Comparison of ENCODE assay signal across 15 mouse cellular contexts in the genomic region with DNA sequence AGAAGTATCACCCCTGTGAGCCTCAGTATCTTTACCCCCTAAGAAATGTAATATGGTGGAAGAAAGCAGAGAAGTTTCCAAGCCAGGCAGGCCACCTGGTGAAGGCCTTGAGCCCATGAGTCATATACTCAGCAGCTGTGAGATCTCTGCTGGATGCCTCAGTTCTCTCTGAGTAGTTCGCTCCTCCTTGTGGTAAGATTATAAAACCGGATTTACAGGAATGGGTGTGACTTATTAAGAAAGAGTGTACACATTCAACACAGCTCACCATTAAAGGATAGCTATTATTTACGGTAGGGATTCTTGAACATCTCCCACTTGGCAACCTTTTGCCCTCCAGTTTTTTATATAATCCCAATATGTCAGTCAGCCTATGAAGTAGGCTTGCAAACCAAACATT.
DNase-seq lines count a peak whose midpoint lies in the region; ATAC-seq and TF ChIP-seq lines count a peak whose summit lies in the region.
"Had no signal": no experiment of that assay in that cellular context is flagged by ENCODE, and none has a peak within 500 bp of the region (broad histone marks: within the 10 kb centered on the region; RNA-seq: fewer than 3 reads in every experiment).

No protein-coding gene starts in this region.

- peak; percentile 84 for ATAC-seq in granulocyte monocyte progenitor cell, adult 5-6 weeks (replicated peaks; ENCODE audit: poor library complexity, severe bottlenecking)
- peak; percentile 90 for ATAC-seq in stomach, embryonic 16.5 days (ENCODE audit: insufficient read depth, low FRiP score)
- no peak for ATAC-seq in hindbrain, embryonic 13.5 days (ENCODE audit: low FRiP score)
- ATAC-seq: forebrain, embryonic 16.5 days; inflammation-experienced regulatory T-cells, adult 6 months; midbrain, embryonic 15.5 days had no signal

- no peaks in the 10 kb centered on the region for H3K9me3 ChIP-seq in stomach, embryonic 16.5 days (replicated peaks; ENCODE audit: control insufficient read depth, low read length)
- H3K9me3 ChIP-seq in hindbrain, embryonic 13.5 days, result no peaks in the 10 kb centered on the region
- H3K9me3 ChIP-seq: hindbrain, embryonic 10.5 days; limb, embryonic 13.5 days; midbrain, embryonic 15.5 days had no signal

- WGBS in stomach, embryonic 16.5 days, result 46% methylated on average over 3 of the region's 3 CpGs
- WGBS in hindbrain, embryonic 13.5 days, result 88% methylated on average over 3 of the region's 3 CpGs

- no peak overlapping the region for H3K4me3 ChIP-seq in gastrocnemius, adult 2 months
- no peak overlapping the region for H3K4me3 ChIP-seq in stomach, embryonic 16.5 days (replicated peaks; ENCODE audit: low read length)
- no peak overlapping the region for H3K4me3 ChIP-seq in hindbrain, embryonic 13.5 days
- H3K4me3 ChIP-seq: hindbrain, embryonic 10.5 days; limb, embryonic 13.5 days; midbrain, embryonic 15.5 days had no signal

- H3K4me2 ChIP-seq in stomach, embryonic 16.5 days (ENCODE audit: low read depth, low read length), result no peak overlapping the region
- no peak overlapping the region for H3K4me2 ChIP-seq in hindbrain, embryonic 13.5 days
- H3K4me2 ChIP-seq: limb, embryonic 13.5 days; midbrain, embryonic 15.5 days had no signal

- H3K36me3 ChIP-seq in stomach, embryonic 16.5 days (ENCODE audit: control insufficient read depth, insufficient read depth, low read length), result no peaks in the 10 kb centered on the region
- no peaks in the 10 kb centered on the region for H3K36me3 ChIP-seq in hindbrain, embryonic 13.5 days
- H3K36me3 ChIP-seq: hindbrain, embryonic 10.5 days; limb, embryonic 13.5 days; midbrain, embryonic 15.5 days had no signal

- intact Hi-C loops in gastrocnemius, adult 2 months (cut with DNase I), result no loop called here

- no peak for TF ChIP-seq CTCF in gastrocnemius, adult 2 months (IDR thresholded peaks at IDR 0.05)

- DNase-seq in gastrocnemius, adult 2 months, result no peak
- DNase-seq in gastrocnemius, postnatal 10 days, result no peak
- peak; percentile 9 for DNase-seq in thymus, postnatal 14 days
- DNase-seq in thymus, postnatal 4 days, result no peak
- DNase-seq in right cerebral cortex, postnatal 4 days, result no peak
- DNase-seq: heart, adult 18-20 months; layer of hippocampus, adult 9-11 months had no signal

- no peak overlapping the region for H3K9ac ChIP-seq in stomach, embryonic 16.5 days (ENCODE audit: low read length)
- no peak overlapping the region for H3K9ac ChIP-seq in hindbrain, embryonic 13.5 days
- H3K9ac ChIP-seq: limb, embryonic 13.5 days; midbrain, embryonic 15.5 days had no signal

- peaks cover 5% of the 10 kb centered on the region for H3K4me1 ChIP-seq in stomach, embryonic 16.5 days (ENCODE audit: control insufficient read depth, insufficient read depth, low read length)
- no peaks in the 10 kb centered on the region for H3K4me1 ChIP-seq in hindbrain, embryonic 13.5 days (replicated peaks)
- H3K4me1 ChIP-seq: limb, embryonic 13.5 days; midbrain, embryonic 15.5 days had no signal

- peak overlapping the region; percentile 38; the same call in 1 of the 2 replicates for H3K27ac ChIP-seq in gastrocnemius, adult 2 months
- H3K27ac ChIP-seq in stomach, embryonic 16.5 days (ENCODE audit: low read length), result no peak overlapping the region
- no peak overlapping the region for H3K27ac ChIP-seq in hindbrain, embryonic 13.5 days
- H3K27ac ChIP-seq: hindbrain, embryonic 10.5 days; limb, embryonic 13.5 days; midbrain, embryonic 15.5 days had no signal

- H3K27me3 ChIP-seq in stomach, embryonic 16.5 days (ENCODE audit: control insufficient read depth, insufficient read depth, low read length), result no peaks in the 10 kb centered on the region
- no peaks in the 10 kb centered on the region for H3K27me3 ChIP-seq in hindbrain, embryonic 13.5 days
- H3K27me3 ChIP-seq: limb, embryonic 13.5 days; midbrain, embryonic 15.5 days had no signal
